Mouse (Mus musculus): Measurements from ENCODE around the gene Chac1. TPM values are rescaled to one million over a fixed set of nuclear protein-coding genes. Genes with fewer than 3 reads are reported as not detected.

Gene Chac1
- polyA plus RNA-seq, 1 experiment from 2014 or later: 0.81 TPM

Other genes starting within 250 kb of the Chac1 start
- 61.6 and 87.3 TPM in 2 replicates for gene Rad51, start 238.4 kb upstream of the Chac1 start, polyA plus RNA-seq (2016; fragmentation: Nextera tagmentation; extraction: Ambion mirVana)
- 43.6 and 48.1 TPM in 2 replicates for gene Rmdn3, start 194.2 kb upstream of the Chac1 start, polyA plus RNA-seq (2016; fragmentation: Nextera tagmentation; extraction: Ambion mirVana)
- 3.3 and 6.1 TPM in 2 replicates for gene Gchfr, start 183.5 kb upstream of the Chac1 start, polyA plus RNA-seq (2016; fragmentation: Nextera tagmentation; extraction: Ambion mirVana)
- 0.75 and 0.85 TPM in 2 replicates for gene Gm14137, start 176.7 kb upstream of the Chac1 start, polyA plus RNA-seq (2016; fragmentation: Nextera tagmentation; extraction: Ambion mirVana)
- 52.2 and 57.4 TPM in 2 replicates for gene Zfyve19, start 142.6 kb upstream of the Chac1 start, polyA plus RNA-seq (2016; fragmentation: Nextera tagmentation; extraction: Ambion mirVana)
- gene Dnajc17, start 142.4 kb upstream of the Chac1 start, polyA plus RNA-seq (2016; fragmentation: Nextera tagmentation; extraction: Ambion mirVana): 22.9 and 24.9 TPM in 2 replicates
- not detected in 2 replicates for gene Ppp1r14d, start 121.3 kb upstream of the Chac1 start, polyA plus RNA-seq (2016; fragmentation: Nextera tagmentation; extraction: Ambion mirVana)
- gene Spint1, start 113.9 kb upstream of the Chac1 start, polyA plus RNA-seq (2016; fragmentation: Nextera tagmentation; extraction: Ambion mirVana): 5.4 and 8.2 TPM in 2 replicates
- 1.2 and 3.8 TPM in 2 replicates for gene Rhov, start 80.0 kb upstream of the Chac1 start, polyA plus RNA-seq (2016; fragmentation: Nextera tagmentation; extraction: Ambion mirVana)
- gene Vps18, start 62.5 kb upstream of the Chac1 start, polyA plus RNA-seq (2016; fragmentation: Nextera tagmentation; extraction: Ambion mirVana): 23.1 and 26.7 TPM in 2 replicates
- gene Dll4, start 25.4 kb upstream of the Chac1 start, polyA plus RNA-seq (2016; fragmentation: Nextera tagmentation; extraction: Ambion mirVana): 4.7 and 5.8 TPM in 2 replicates
- gene Ino80, start 126.5 kb downstream of the Chac1 start, polyA plus RNA-seq (2016; fragmentation: Nextera tagmentation; extraction: Ambion mirVana): 3.0 and 3.7 TPM in 2 replicates
- gene Exd1, start 196.4 kb downstream of the Chac1 start, polyA plus RNA-seq (2016; fragmentation: Nextera tagmentation; extraction: Ambion mirVana): 0.35 and 0.78 TPM in 2 replicates
- gene Chp1, start 196.5 kb downstream of the Chac1 start, polyA plus RNA-seq (2016; fragmentation: Nextera tagmentation; extraction: Ambion mirVana): 52.2 and 52.9 TPM in 2 replicates

Data from hindbrain, embryonic 10.5 days (tissue).